Mouse (Mus musculus) ES-CJ7 (cell line): ENCODE measurements around the gene Epb41l5.
A peak's percentile ranks its signal among the peaks of the same experiment; 100 is the strongest.

Source experiments
- DNase-seq: peaks from one replicate; pipeline ENCODE4 v3.0.0; 2011; ENCODE audit warnings: low read depth, low spot score

Epb41l5 gene

GRCm38 (mm10) chr1:119533093-119533805 lies 115.6 kb downstream of the Epb41l5 start:
- DNase-seq, result no peak

- no peak for DNase-seq
Observed at GRCm38 (mm10) chr1:119532165-119532564, 116.6 kb downstream of the Epb41l5 start.

DNA sequence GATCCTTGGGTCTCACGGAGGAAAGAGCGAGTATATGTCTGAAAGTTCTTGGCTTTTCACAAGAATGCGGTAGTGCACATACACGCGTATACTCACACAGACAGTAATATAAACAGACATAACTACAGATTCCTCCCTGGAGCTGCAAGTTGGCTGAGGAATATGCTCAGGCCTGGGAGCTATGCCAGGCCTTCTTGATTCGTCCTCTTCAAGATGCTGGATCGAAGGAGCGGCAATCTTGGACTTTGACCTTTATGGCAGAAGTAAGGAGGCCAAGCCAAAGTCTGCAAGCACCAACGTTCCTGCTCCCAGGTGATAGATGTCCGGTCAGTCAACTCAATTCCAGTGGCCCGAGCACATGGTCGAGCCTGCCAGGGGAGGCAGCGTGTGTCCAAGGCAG lies 117.9 kb downstream of the Epb41l5 start:
- DNase-seq, result no peak

- DNase-seq, result peak; percentile 83
Observed at GRCm38 (mm10) chr1:119525689-119526591, 122.9 kb downstream of the Epb41l5 start, which contains the start of gene Tmem185b. Gene Tmem185b (plus strand): TSS chr1:119526160.

DNA sequence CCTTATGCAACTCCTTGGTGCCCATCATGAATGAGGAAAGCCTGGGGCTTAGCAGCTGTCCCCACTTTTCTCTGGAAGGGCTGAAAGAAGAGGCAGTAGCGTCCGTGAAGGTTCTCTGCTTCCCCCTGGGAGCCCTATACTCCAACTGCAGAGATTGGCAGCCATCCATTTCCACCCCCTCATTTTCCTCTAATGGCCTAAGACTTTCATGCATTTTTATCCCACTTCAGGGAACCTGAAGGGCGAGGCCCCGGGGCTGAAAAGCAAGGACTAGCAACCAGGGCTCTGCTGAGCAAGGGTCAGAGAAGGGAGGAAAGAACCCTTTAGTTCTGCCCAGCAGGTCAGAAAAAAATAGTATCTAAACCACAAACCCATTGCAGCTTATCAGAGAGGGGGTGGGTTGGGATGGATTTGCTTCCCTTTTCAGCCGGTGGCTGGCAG lies 123.8 kb downstream of the Epb41l5 start:
- DNase-seq, result no peak

GRCm38 (mm10) chr1:119523826-119524225 lies 125.0 kb downstream of the Epb41l5 start:
- no peak for DNase-seq

DNA sequence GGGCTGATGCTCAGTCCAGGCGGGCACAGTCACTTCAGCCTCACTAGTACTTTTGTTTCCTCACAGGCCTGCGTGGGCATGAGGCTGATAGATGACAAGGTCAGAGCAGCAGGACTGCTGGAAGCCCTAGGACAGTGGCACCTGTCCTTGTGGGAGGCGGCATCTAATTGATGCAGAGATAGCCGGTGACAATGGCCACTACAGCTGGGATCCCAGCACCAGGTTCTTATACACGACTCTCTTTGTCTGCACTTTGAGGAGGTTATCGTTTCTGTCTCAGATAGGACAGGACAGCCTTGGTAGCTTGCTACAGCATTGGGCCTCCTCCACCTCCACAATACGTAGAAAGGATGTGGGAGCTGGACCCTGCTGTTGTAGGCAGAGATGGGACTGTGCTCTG lies 125.4 kb downstream of the Epb41l5 start:
- no peak for DNase-seq

- DNase-seq, result no peak
Observed at GRCm38 (mm10) chr1:119522726-119523125, 126.1 kb downstream of the Epb41l5 start.

- no peak for DNase-seq
Observed at GRCm38 (mm10) chr1:119521681-119522080, 127.1 kb downstream of the Epb41l5 start.

DNA sequence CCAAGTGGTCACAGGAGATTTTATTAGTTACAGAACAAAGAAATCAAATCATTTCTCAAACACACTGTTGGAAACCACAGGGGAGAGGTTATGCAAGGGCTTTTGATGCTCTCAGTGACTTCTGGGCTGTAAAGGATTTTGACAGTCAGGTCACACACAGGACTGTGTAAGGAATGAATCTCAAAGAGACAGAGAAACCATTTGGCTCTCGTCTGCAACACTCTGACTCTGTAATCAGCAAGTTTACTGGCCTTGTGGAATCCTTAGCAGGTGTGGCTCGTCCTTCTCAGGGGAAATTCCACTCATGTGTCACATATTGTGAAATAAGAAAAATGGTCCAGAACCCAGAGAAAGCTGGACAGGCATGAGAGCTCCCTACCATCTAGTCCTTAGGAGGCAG lies 127.8 kb downstream of the Epb41l5 start:
- no peak for DNase-seq

- DNase-seq, result no peak
Observed at GRCm38 (mm10) chr1:119519286-119519685, 129.5 kb downstream of the Epb41l5 start.

DNA sequence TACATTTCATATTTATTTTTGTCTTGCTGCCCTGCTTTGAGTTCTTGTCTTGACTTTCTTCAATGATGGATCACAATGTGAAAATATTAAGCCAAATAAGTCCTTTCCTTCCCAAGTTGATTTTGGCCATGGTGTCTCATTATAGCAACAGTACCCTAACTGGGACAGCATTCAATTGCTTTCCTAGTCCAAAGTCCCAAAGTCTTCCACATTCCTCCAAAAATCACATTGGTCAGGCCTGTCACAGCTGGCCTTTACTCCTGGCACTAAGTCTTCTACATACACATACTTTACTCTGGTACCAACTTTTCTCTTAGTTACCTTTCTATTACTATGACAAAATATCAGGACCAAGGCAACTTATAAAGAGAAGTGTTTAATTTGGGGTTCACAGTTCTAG lies 130.0 kb downstream of the Epb41l5 start:
- no peak for DNase-seq

GRCm38 (mm10) chr1:119518060-119518459 lies 130.7 kb downstream of the Epb41l5 start:
- no peak for DNase-seq

DNA sequence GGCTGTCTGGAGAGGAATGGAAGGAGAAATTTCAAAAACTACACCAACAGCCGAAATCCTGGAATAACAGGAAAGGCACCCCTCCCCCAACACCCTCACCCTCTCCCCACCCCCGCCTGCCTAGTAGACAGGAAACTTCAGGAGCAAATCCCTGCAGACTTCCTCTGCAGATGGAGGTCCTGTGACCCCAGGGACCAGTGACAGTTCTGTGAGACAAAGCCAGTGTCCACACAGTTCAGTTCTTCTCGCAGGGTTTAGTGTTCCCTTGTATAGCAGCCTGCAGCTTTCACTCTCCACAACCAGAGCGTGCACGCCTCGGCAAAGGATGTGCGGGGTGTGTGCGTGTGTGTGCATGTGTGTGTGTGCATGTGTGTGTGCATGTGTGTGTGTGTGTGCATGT lies 137.9 kb downstream of the Epb41l5 start:
- DNase-seq, result no peak

DNA sequence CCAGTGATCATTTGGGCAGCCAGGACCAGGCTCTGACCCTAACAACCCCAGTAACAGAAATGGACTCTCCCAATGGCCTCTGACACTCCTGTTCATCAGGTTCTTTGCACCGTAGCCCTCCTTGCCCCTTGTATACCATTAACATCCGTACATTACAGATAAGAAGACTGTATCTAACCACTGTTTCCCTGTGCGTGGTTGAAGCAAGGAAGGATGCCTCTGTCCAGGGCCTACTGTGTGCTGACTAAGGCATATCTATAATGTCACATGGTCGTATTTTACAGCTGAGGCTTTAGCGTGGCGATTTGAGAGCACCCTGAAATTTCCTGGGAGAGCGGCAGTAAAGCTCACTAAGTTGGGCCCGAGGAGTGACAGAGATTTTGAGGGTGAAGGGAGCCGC lies 138.4 kb downstream of the Epb41l5 start:
- DNase-seq, result no peak

DNA sequence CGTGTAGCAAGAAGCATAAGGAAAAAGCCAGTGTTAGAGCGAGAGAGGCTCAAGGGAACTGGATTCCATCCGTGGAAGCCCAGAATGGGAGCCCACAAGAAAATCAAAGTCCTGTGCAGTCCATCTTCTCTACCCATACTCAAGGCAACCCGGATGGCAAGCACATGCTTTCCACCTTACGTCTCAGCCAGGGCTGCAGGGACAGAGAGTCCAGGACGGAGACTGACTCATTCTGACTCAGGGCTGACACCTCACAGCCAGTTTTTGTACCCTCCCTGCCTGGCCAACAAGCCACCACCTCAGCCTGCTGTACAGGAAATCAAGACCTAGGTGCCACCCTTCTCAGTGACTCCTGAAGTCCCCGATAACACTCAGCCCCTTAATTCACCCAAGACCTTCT lies 139.3 kb downstream of the Epb41l5 start:
- no peak for DNase-seq

- no peak for DNase-seq
Observed at GRCm38 (mm10) chr1:119508548-119508947, 140.3 kb downstream of the Epb41l5 start.

DNA sequence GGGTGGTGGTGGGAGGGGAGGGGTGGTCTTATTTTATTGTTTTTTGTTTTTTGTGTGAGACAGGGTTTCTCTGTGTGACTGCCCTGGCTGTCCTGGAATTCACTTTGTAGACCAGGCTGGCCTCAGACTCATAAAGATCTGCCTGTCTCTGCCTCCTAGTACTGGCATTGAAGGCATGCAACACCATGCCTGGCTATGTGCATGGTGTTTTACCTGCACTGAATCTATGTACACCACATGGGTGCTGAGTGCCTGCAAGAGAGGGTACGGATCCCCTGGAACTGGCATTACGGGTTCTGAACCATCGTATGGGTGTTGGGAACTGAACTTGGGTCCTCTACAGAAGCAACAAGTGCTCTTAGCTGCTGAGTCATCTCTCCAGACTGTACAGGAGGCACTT lies 142.8 kb downstream of the Epb41l5 start:
- no peak for DNase-seq

DNA sequence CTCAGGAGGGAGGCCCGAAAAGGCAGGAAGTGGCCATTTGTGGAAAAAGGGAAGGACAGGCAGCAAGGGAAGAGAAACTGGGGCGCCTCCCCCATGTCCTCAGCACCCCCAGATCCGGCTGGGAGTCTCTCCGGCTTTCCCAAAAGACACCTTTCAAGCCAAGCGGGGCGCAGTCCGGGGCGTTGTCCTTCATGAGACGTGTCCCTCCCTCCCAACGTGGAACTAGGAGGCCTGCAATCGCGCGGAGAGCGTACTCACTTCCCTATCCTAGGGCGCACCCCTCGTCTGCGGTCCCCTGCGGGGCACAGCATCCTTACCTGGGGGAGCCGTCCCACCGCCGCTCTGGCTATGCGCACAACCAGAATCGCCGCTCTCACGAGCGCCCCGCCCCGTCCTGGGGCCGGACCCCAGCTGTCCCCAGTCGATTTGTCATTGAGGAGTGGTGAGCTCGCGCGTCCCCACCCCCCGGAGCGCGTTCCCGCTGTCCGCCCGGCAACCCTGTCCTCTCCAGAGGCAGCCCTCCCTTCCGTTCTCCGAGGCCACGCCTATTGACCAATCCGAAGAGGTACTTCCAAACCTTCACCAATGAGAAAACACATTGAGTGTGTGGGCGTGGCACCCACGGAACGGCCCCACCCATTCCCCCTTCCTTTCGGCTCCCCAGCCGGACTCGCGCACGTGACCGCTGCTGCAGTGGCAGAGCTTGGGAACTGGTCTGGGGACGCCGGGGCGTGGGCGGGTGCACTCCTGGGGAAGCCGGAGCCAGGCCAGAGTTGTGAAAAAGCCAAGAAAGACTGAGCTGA lies 144.3 kb downstream of the Epb41l5 start, which contains the start of gene Ralb:
Ralb (minus strand) TSS at position 535 of the 803 bp plus-strand sequence.
- DNase-seq, result peak; percentile 99

DNA sequence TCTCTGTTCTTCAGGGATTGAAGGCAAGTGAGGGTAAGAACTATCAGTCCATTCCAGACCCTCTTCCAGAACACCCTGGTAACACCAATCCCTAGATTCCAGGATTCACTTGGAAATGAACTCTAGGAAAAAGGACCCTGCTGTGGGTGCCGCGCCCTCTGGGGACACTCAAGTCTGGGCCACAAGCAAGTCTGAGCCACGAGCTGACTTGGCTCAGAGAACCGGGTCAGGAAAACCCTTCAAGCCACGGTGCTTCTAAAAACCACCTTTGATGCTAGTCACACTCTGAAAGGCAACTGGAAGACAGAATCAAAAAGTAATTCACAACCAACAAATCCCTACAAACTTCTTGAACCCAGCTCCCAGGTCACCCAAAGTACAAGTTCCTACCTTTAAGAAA lies 145.0 kb downstream of the Epb41l5 start:
- DNase-seq, result peak; percentile 36

DNA sequence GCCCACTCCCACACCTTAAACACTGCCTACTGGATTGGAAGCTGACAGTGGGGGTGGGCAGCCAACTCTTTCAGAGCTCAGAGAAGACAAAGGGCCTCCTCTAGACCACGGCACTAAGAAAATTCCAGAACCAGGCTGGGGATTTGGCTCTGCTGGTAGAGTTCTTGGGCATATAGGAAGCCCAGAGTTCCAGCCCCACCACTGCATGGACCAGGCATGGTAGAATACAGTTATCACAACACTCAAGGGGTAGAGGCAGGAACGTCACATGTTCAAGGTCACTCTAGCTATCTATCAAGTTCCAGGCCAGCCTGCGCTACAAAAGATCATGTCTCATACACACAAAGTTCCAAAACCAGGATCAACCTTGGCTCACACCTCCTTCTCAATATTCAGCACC lies 145.6 kb downstream of the Epb41l5 start:
- no peak for DNase-seq

DNA sequence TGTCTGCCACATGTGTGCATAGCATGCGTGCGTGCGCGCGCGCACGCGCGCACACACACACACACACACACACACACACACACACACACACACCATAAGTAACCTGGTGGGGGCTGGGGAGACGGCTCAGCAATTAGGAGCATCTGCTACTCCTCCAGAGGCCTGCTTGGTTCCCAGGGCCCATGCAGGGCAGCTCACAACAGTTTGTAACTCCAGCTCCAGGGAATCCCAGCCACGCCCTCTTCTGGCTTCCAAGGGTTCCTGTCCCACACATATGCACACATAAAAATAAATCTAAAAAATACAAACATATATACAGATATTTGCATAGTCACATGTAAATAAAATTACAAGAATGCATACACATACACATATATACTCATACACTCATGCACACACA lies 146.1 kb downstream of the Epb41l5 start:
- DNase-seq, result no peak
